Mouse (Mus musculus) G1E (cell line): ENCODE measurements around the gene Mpped2.

Source experiments
- CTCF ChIP-seq: IDR thresholded peaks from 2 replicates; pipeline ENCODE4 v1.5.1; 2012; ENCODE audit warnings: low read depth, low read length, inconsistent platforms, mixed read lengths
- GATA1 ChIP-seq: IDR thresholded peaks from 2 replicates; pipeline ENCODE4 v1.6.1; 2012; ENCODE audit warnings: borderline replicate concordance, low read length, inconsistent platforms, mixed read lengths
- GATA2 ChIP-seq: IDR thresholded peaks from 2 replicates; pipeline ENCODE4 v1.6.1; 2012; ENCODE audit warnings: low read depth, low read length, inconsistent platforms, borderline replicate concordance
- POLR2AphosphoS5 ChIP-seq: IDR thresholded peaks from 2 replicates; pipeline ENCODE4 v1.6.1; 2012; ENCODE audit warnings: low read depth, low read length, inconsistent platforms; ENCODE audit not compliant: insufficient replicate concordance
- TAL1 ChIP-seq: conservative IDR thresholded peaks from 2 replicates; pipeline ENCODE4 v1.6.1; 2012; ENCODE audit warnings: low read depth, low read length, inconsistent platforms, mixed read lengths

GRCm38 (mm10) chr2:106729951-106730564, 37.0 kb downstream of the Mpped2 start:
- no peak for TF ChIP-seq CTCF
- no peak for TF ChIP-seq TAL1
- no peak for TF ChIP-seq POLR2AphosphoS5
- TF ChIP-seq GATA1, result no peak
- no peak for TF ChIP-seq GATA2
